Mouse (Mus musculus): ENCODE measurements around the gene Cyp4a10. TPM values are rescaled to one million over a fixed set of nuclear protein-coding genes. Genes with fewer than 3 reads are reported as not detected.

Gene Cyp4a10
- 1,062 TPM for polyA plus RNA-seq (2014; fragmentation: Illumina TruSeq; extraction: RNeasy Lipid Tissue Mini Kit (QIAGEN cat#74804); ENCODE audit: low read depth, low replicate concordance)

GRCm38 (mm10) chr4:115518000-115518399 is at the start of gene Cyp4a10:
TSS of gene Cyp4a10 (plus strand) at chr4:115518264.

GRCm38 (mm10) chr4:115496001-115496400 is 22.1 kb upstream of the Cyp4a10 start, which contains the start of gene Cyp4a14:
TSS of gene Cyp4a14 (minus strand) at chr4:115496142.

GRCm38 (mm10) chr4:115563401-115563800 is 45.3 kb downstream of the Cyp4a10 start, which contains the start of gene Cyp4a31:
TSS of gene Cyp4a31 (plus strand) at chr4:115563649.

Other genes starting within 250 kb of the Cyp4a10 start
- gene Cyp4a12a, start 219.2 kb upstream of the Cyp4a10 start, polyA plus RNA-seq (2014; fragmentation: Illumina TruSeq; extraction: RNeasy Lipid Tissue Mini Kit (QIAGEN cat#74804); ENCODE audit: low read depth, low replicate concordance) = 9.2 TPM
- gene Cyp4a12b, start 106.6 kb upstream of the Cyp4a10 start, polyA plus RNA-seq (2014; fragmentation: Illumina TruSeq; extraction: RNeasy Lipid Tissue Mini Kit (QIAGEN cat#74804); ENCODE audit: low read depth, low replicate concordance) = 17.5 TPM
- not detected for gene Cyp4a30b, start 65.7 kb upstream of the Cyp4a10 start, polyA plus RNA-seq (2014; fragmentation: Illumina TruSeq; extraction: RNeasy Lipid Tissue Mini Kit (QIAGEN cat#74804); ENCODE audit: low read depth, low replicate concordance)
- 1,096 TPM for gene Cyp4a14, start 22.1 kb upstream of the Cyp4a10 start, polyA plus RNA-seq (2014; fragmentation: Illumina TruSeq; extraction: RNeasy Lipid Tissue Mini Kit (QIAGEN cat#74804); ENCODE audit: low read depth, low replicate concordance)
- gene Cyp4a31, start 45.4 kb downstream of the Cyp4a10 start, polyA plus RNA-seq (2014; fragmentation: Illumina TruSeq; extraction: RNeasy Lipid Tissue Mini Kit (QIAGEN cat#74804); ENCODE audit: low read depth, low replicate concordance) = 607 TPM
- 1.5 TPM for gene Cyp4a32, start 82.7 kb downstream of the Cyp4a10 start, polyA plus RNA-seq (2014; fragmentation: Illumina TruSeq; extraction: RNeasy Lipid Tissue Mini Kit (QIAGEN cat#74804); ENCODE audit: low read depth, low replicate concordance)
- gene Cyp4b1, start 129.5 kb downstream of the Cyp4a10 start, polyA plus RNA-seq (2014; fragmentation: Illumina TruSeq; extraction: RNeasy Lipid Tissue Mini Kit (QIAGEN cat#74804); ENCODE audit: low read depth, low replicate concordance) = 175 TPM
- gene Efcab14, start 219.5 kb downstream of the Cyp4a10 start, polyA plus RNA-seq (2014; fragmentation: Illumina TruSeq; extraction: RNeasy Lipid Tissue Mini Kit (QIAGEN cat#74804); ENCODE audit: low read depth, low replicate concordance) = 81.8 TPM